In the genomic region with DNA sequence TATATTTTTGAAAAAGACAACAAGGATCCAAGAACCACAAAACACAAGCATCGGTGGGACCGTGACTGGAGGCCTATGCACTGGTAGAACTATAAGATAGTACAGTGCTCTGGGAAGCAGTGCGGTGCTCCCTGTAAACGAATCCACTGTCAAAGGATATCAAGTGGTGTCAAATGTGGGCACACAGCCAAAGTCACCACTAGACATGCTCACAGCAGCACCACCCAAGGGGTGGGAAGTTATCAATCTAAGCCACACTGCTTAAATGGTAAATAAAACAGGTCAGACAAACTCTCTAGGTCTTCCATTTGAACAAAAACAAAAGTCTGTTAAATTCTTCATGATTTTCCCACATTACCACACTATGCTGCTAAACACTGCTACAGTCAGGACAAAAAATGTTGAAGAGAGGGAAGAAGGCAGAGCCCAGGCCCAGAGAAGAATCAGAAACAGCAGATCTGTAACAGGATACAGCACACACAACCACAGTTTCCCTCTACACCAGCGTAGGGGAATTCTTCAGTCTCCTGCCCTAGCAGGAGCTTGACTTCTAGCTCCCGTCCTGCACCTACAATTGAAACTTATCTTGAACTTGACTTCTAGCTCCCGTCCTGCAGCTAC, we compare ENCODE assay signal across 12 mouse cellular contexts. TPM values are rescaled to one million over a fixed set of nuclear protein-coding genes. Genes with fewer than 3 reads are reported as not detected.
DNase-seq lines count a peak whose midpoint lies in the region; ATAC-seq lines count a peak whose summit lies in the region.
"Had no signal": no experiment of that assay in that cellular context is flagged by ENCODE, and none has a peak within 500 bp of the region (broad histone marks: within the 10 kb centered on the region; RNA-seq: fewer than 3 reads in every experiment).

No protein-coding gene starts in this region.

- peaks cover 64% of the 10 kb centered on the region for H3K36me3 ChIP-seq in kidney, embryonic 15.5 days
- H3K36me3 ChIP-seq in lung, embryonic 15.5 days, result peaks cover 60% of the 10 kb centered on the region
- H3K36me3 ChIP-seq in stomach, embryonic 16.5 days (ENCODE audit: control insufficient read depth, insufficient read depth, low read length), result peaks cover 34% of the 10 kb centered on the region

- H3K9me3 ChIP-seq in kidney, embryonic 15.5 days (replicated peaks), result no peaks in the 10 kb centered on the region
- no peaks in the 10 kb centered on the region for H3K9me3 ChIP-seq in lung, embryonic 15.5 days
- no peaks in the 10 kb centered on the region for H3K9me3 ChIP-seq in stomach, embryonic 16.5 days (replicated peaks; ENCODE audit: control insufficient read depth, low read length)

- H3K4me1 ChIP-seq in kidney, embryonic 15.5 days, result peaks cover 26% of the 10 kb centered on the region
- H3K4me1 ChIP-seq in lung, embryonic 15.5 days, result peaks cover 43% of the 10 kb centered on the region
- H3K4me1 ChIP-seq in stomach, embryonic 16.5 days (ENCODE audit: control insufficient read depth, insufficient read depth, low read length), result peaks cover 39% of the 10 kb centered on the region

- no peak overlapping the region for H3K9ac ChIP-seq in kidney, embryonic 15.5 days
- H3K9ac ChIP-seq in lung, embryonic 15.5 days, result no peak overlapping the region
- no peak overlapping the region for H3K9ac ChIP-seq in stomach, embryonic 16.5 days (ENCODE audit: low read length)

- WGBS in kidney, embryonic 15.5 days, result 77% methylated on average over 7 of the region's 7 CpGs
- 55% methylated on average over 7 of the region's 7 CpGs for WGBS in lung, embryonic 15.5 days
- 58% methylated on average over 7 of the region's 7 CpGs for WGBS in stomach, embryonic 16.5 days

- ATAC-seq in kidney, embryonic 15.5 days (replicated peaks; ENCODE audit: low FRiP score), result no peak
- no peak for ATAC-seq in lung, embryonic 15.5 days (ENCODE audit: borderline replicate concordance, extremely low read depth, low FRiP score, low TSS enrichment)
- peak; percentile 72; the same call in 1 of the 2 replicates for ATAC-seq in stomach, embryonic 16.5 days (ENCODE audit: insufficient read depth, low FRiP score)
- ATAC-seq: Patski had no signal

- intact Hi-C loops in heart, postnatal 10 days (cut with DNase I), result no loop called here

- H3K4me3 ChIP-seq in kidney, embryonic 15.5 days (replicated peaks), result no peak overlapping the region
- H3K4me3 ChIP-seq in lung, embryonic 15.5 days, result no peak overlapping the region
- H3K4me3 ChIP-seq in stomach, embryonic 16.5 days (replicated peaks; ENCODE audit: low read length), result no peak overlapping the region
- H3K4me3 ChIP-seq: heart, adult 2 months had no signal

- H3K27me3 ChIP-seq in kidney, embryonic 15.5 days, result no peaks in the 10 kb centered on the region
- no peaks in the 10 kb centered on the region for H3K27me3 ChIP-seq in lung, embryonic 15.5 days
- H3K27me3 ChIP-seq in stomach, embryonic 16.5 days (ENCODE audit: control insufficient read depth, insufficient read depth, low read length), result no peaks in the 10 kb centered on the region
- H3K27me3 ChIP-seq: Patski had no signal

- H3K27ac ChIP-seq in kidney, embryonic 15.5 days, result no peak overlapping the region
- H3K27ac ChIP-seq in lung, embryonic 15.5 days, result peak overlapping the region; percentile 37; the same call in 1 of the 2 replicates
- H3K27ac ChIP-seq in stomach, embryonic 16.5 days (ENCODE audit: low read length), result peak overlapping the region; percentile 8; the same call in 1 of the 2 replicates
- H3K27ac ChIP-seq: heart, adult 2 months had no signal

- H3K4me2 ChIP-seq in kidney, embryonic 15.5 days, result no peak overlapping the region
- H3K4me2 ChIP-seq in lung, embryonic 15.5 days, result no peak overlapping the region
- H3K4me2 ChIP-seq in stomach, embryonic 16.5 days (ENCODE audit: low read depth, low read length), result no peak overlapping the region

- DNase-seq in kidney, postnatal 25 days, result peak; percentile 34 to 57
- peak; percentile 55 to 57 for DNase-seq in heart, postnatal 10 days
- no peak for DNase-seq in thymus, postnatal 10 days (ENCODE audit: low spot score in 2 of 2)
- no peak for DNase-seq in adrenal gland, postnatal 25 days
- DNase-seq in urinary bladder, postnatal 14 days (ENCODE audit: low spot score), result no peak
- DNase-seq: cerebellum, postnatal 25 days; right cerebral cortex, postnatal 14 days had no signal

RNA-seq across cellular contexts. Expression of a gene that starts 5.6 kb away (rescaled TPM):
- 79.0 and 81.0 TPM in 2 replicates for polyA plus RNA-seq in kidney, embryonic 15.5 days (2015; fragmentation: Nextera tagmentation; extraction: Ambion mirVana)
- total RNA-seq in heart, postnatal 10 days (2021), result 100 to 1,000 TPM; 132 to 179 TPM
- 65.7 and 68.1 TPM in 2 replicates for polyA plus RNA-seq in lung, embryonic 15.5 days (2015; fragmentation: Nextera tagmentation; extraction: Ambion mirVana)
- polyA plus RNA-seq in stomach, embryonic 16.5 days (2015; fragmentation: Nextera tagmentation; extraction: Ambion mirVana), result 62.0 and 65.5 TPM in 2 replicates
- total RNA-seq in adrenal gland, postnatal 25 days (2021), result 376 and 405 TPM in 2 replicates

Comparison
In these comparisons a context has a peak if more than half of its experiments do, and no peak if none do; other contexts are left out.
1. DNase-seq: peak in kidney, postnatal 25 days (2 of 2) and heart, postnatal 10 days (2 of 2); none in thymus, postnatal 10 days (0 of 2), adrenal gland, postnatal 25 days (single experiment) and urinary bladder, postnatal 14 days (single experiment).